Mouse (Mus musculus) testis, postnatal 14 days (tissue): ENCODE results near the gene Pbrm1.
A peak's percentile ranks its signal among the peaks of the same experiment; 100 is the strongest.

ENCODE experiments used
- DNase-seq: peaks from one replicate; pipeline ENCODE4 v3.0.0; 2021; ENCODE audit warnings: low spot score

Pbrm1 gene

DNA sequence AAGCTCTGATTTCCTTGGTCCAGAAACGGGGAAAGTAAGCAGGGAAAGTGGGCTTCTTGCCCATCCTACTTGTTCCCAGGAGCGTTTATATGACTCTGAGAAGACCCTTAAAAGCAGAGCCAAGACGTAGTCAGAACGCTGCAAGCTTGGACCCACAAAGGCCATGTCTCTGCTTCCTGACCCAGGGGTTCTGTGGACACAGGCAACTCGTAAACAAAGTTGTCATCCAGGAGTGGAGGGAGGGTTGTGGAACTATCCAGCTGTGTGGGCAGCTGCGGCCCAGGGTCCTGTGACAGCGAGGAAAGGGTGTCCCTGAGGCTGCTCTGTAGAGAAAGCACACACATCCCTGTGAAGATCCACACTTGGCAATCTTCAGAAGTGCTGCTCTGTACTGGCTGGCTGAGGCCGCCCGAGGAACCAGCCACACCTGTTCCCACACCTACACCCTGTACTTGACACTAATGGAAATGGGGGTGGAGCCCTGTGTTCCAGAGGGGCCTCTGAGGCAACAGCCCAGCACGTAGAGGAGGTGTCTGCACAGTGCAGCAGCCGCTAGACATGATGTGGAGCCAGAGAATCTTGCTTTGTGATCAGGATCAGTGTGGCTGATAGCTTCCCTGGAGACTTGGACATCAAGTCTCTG is 114.2 kb downstream of the Pbrm1 start:
- peak; percentile 6 for DNase-seq

DNA sequence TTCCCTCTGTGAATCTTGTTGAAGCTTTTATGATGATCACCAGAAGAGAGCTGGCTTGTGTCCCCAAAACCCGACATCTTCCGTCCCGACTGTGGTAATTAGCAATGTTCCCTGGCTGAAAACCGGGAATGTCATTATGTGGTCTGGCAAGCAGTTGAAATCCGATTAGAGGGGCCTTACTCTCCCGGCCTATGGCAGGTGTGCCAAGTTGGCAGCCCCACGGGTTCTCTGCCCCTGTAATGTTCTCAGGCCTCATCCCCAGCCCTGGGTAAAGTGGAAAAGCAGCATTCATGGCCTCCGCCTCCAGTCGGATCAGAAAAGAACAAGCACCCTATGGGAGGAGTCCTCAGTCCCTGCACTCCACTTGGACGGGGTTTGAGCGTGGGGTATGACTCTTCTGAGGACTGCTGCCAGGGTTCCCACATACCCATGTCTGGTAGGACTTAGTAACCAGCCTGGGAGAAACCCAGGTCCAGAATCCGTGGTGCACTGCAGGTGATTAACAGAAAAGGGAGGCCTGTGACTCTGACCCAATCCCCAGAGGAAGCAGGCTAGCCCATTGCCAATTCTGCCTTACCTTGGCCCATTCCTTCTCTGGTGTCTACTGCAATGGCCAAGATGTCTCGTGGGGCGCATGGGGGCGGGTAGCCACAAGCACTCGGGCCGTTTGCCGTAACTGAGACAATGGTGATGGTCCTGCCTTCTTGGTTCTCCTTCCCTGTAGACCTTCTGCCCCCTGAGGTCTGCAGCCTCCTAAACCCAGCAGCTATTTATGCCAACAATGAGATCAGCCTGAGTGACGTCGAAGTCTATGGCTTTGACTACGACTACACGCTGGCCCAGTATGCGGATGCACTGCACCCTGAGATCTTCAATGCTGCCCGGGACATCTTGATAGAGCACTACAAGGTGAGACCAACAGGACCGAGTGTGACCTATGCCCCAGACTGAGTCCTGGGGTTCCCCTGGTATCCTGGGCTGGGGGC is 115.4 kb downstream of the Pbrm1 start:
- no peak for DNase-seq

DNA sequence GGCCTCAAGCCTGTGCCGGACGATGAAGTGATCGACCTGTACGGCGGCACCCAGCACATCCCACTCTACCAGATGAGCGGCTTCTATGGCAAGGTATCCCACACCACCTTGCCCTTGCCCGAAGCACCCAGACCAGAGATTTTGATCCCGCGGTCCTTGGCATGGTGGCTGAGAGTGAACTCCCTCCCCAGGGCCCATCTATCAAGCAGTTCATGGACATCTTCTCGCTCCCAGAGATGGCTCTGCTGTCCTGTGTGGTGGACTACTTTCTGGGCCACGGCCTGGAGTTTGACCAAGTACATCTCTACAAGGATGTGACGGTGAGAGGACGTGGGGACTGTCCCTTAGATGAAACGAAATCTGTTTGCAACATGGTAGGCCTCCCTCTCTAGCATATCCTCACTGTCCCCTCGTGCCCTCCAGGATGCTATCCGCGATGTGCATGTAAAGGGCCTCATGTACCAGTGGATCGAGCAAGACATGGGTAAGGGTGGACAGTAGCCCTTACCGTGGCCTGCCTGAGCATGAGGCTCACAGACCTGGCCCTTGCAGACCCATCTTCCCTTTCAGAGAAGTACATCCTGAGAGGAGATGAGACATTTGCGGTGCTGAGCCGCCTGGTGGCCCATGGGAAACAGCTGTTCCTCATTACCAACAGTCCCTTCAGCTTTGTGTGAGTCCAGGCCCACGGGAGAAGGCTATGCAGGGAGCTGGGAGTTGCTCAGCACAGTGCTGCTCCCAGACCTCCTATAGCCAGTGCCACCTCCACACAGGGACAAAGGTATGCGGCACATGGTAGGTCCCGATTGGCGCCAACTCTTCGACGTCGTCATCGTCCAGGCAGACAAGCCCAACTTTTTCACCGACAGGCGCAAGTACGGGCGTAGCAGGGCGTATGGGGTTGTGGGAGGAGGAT is 116.8 kb downstream of the Pbrm1 start:
- DNase-seq = no peak

DNA sequence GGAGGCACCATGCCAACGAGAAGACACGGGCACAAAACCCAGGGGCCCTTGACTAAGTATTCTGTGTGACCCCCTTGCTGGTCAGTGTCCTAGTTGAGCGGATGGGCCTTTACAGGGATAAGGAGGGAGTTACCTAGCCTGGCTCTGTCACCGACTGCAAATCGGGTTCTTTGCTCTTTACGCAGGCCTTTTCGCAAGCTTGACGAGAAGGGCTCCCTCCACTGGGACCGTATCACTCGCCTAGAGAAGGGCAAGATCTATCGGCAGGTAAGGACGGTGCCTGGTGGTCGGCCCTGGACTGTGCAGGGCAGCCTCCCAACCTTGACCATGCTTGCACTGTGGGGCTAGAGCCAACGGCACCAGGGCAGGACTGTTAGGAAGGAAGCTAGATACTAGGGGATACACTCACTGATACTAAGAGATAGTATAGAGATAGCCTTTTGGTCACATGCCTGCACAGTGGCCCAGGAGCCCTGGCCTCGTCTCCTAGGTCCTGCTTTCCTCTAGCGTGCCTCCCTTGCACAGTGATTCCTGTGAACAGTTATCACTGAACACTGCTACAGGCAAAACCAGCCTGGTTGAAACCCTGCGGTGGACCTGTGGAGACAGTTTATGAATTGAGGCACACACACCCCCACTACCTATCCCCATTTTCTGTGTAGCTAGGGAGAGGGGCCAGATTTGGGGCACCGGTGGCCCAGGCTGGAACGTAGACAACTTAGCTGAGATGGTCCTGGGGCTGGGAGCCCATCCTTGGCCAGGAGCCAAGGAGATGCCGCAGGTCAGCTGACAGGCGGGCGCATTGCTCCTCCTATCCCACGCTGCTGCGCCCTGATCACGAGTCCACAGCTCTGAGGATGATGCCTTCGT is 117.7 kb downstream of the Pbrm1 start:
- no peak for DNase-seq

DNA sequence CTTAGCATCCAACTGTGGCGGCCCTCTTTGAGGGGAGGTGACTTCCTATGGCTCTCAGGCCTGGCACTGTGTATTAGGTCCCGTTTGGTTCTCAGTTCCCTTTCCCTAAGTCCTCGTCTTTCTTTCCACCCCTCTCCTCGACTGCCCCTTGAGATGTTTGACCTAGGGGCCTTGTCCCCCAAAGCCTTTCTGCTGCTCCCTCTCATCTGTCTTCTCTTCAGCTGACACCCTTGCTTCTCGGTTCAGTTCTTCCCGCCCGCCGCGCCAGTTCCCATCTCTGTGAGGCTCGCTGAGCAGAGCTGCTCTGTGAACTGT is 118.3 kb downstream of the Pbrm1 start:
- DNase-seq = no peak

DNA sequence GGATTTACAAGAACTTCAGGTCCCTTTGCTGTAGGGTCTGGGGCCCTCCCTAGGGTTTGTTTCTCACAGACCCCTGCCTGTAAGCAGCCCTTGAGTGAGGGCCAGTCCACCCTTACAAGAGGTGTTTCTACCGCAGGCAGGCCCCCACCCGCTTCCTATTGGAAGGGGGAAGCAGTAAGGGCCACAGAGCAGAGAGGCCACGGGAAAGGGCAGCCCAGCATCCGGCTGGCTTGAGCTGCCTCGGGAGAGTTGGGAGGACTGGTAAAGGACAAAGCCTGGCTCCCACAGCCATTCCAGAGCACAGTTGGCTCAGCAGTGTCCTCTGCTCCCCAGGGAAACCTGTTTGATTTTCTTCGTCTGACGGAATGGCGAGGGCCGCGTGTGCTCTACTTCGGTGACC is 118.9 kb downstream of the Pbrm1 start:
- no peak for DNase-seq

DNA sequence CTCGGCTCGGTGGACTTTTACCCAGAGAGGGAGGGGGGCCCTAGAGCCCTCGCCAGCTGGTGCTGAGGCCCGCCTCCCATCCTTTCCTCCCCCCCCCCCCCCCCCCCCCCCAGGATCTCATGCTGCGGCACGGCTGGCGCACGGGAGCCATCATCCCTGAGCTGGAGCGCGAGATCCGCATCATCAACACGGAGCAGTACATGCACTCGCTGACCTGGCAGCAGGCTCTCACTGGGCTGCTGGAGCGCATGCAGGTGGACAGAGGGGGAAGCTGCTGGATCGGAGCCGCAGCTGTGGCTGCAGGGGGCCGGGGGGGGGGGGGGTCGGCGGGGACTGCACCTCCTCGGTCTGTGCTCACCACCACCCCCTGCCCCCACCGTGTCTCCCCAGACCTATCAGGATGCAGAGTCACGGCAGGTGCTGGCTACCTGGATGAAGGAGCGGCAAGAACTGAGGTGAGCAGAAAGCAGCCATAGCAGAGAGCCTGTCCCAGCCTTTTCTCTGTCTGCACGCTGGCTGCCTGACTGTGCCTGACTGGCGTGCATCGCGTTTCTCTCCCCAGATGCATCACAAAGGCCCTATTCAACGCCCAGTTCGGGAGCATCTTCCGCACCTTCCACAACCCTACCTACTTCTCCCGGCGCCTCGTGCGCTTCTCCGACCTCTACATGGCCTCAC is 119.4 kb downstream of the Pbrm1 start:
- DNase-seq = no peak

DNA sequence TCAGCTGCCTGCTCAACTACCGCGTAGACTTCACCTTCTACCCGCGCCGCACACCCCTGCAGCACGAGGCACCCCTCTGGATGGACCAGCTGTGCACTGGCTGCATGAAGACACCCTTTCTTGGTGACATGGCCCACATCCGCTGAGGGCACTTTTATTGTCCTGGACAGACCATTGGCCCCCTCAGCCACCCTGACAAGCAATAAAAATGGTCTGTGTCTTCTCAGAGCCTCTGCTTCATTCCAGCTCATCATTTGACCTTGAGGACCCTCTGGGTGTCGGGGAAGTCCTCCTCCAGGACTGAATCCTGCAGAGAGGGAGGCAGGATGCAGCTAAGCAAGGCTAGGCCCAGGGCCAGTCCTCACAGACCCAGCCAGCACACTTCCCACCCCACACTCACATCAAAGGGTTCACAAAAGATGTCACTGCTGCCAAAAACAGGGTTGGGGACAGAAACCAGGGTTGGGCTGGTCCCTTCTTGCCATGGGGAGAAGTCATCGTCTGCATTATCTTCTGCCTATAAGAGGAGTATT is 120.0 kb downstream of the Pbrm1 start:
- no peak for DNase-seq

DNA sequence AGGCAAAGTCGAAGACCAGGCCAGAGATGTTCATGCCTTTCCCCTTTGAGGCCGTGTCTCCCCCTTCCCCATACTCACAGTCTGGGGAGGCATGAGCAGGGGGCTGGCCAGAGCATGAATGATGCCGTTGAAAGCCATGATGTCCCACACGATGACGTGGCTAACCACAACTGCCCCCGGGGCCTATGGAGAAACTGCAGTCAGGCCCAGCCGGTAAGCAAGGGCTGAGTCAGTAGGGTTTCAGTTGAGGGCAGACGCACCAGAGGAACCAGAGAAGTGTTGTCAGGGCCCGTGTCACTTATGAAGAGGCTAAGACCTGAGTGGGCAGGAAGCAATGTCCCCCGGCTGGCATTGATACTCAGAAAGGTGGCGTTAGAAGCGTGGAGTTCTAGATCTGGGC is 120.7 kb downstream of the Pbrm1 start:
- no peak for DNase-seq

DNA sequence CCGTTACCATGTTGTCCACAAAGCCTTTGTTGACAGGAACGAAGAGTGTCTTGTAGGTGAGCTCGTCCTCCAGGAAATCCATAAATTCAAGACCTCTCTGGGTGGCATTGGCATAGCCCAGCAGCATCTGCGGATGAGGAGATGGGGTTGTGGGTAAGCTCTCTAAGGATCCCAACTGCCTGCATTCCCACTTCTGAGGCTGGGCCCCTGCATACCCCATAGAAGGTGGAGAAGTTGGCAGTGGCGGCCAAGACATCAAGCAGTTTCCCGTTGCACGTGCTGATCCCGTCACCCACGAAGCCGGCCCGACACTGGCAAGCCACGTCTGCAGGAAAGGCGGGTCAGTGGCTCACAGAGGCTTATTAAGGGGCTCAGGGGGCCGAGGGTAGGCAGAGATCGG is 121.2 kb downstream of the Pbrm1 start:
- DNase-seq = no peak

DNA sequence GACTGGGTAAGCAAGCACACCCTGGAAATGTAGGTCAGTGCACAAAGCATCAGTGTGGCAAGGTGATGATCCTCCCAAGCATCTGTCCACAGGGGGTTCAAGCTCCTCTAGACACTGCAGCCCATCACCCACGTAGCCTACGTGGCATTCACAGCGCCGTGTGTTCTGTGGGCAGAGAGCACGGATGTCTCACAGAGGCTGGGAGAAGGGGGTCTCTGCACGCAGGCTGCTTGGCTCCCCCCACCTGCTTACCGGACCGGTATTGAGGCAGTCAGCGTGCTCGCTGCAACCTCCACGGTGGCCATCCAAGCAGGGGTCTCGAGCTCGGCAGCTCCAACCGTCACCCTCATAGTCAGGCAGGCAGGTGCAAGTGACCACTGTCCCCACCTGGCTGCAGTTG is 122.1 kb downstream of the Pbrm1 start:
- DNase-seq = no peak

DNA sequence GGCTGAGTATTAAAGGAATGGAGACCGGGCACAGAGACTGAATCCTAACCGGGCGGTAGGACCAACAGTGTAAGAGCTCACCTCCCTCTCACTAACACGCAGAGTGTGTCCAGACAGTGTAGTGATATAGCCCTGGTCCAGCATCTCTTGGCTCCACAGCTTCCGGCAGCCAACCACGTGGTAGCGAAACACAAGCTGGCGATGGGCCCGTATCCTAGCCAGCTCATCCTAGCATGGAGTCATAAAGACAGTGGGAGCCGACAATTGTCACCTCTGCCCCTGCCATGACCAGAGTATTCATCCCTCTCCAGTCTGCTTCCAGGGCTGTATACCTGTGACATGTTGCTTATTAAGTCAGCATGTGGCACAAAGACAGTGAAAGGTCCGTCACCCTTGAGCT is 126.8 kb downstream of the Pbrm1 start:
- no peak for DNase-seq

DNA sequence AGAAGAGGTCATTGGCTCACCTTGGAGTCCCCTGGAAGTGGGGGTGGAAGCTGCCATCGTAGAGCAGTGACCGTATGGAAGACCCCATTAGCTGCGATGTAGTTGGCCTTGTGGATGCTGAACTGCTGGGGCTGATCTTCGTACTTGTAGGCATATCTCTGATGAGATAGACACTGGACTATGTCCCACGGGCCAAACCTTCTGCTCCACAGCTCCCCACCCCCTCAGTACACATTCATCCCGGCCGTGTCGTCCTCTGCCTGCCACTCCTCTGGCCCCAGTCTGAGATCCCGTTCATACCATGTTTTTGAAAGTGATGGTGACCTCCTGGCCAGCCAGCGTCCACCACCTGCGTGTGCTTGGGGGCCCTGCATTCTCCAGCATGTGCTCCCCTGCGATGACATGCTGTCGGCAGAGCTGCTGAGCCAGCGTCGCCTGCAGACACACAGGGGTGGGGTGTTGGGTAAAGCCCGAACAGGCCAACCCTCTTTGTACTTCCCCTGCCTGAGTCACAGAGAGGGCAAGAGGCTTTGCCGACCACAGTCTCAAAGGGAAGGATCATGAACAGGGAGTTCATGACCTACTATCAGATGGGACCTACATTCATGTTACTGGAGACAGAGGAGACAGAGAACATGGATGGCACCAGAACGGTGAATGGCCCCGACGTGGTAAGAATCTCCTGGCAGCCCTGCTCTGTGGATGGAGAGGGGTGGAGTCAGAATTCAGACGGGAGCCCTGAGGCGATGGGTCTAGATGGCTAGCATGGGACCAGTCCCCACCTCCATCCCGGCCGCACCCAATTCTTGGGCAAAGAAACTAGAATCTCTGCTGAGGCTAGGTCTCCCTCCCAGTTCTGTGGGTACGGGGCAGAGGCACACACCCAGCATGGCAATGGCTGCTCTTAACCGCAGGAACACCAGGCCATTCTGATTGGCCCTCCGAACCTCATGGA is 141.5 kb downstream of the Pbrm1 start:
- no peak for DNase-seq

DNA sequence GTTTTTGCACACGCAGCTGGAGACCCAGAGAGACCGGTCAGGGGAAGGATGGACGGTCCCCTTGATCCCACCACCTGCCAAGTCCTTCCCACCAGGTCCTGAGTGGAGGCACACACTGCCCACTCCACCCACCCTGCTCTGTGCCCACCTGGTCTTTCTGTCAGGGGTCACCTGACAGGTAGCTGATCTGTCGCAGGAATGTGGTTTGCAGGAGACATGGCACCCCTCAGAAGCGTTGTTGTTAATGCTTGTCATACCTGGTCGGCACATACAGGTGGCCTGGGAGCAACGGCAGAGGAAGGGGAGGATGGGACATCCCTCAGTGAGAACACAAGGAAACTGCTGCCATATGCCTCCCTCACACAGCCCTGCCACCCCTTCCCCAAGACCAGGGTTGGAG is 142.3 kb downstream of the Pbrm1 start:
- DNase-seq = no peak

DNA sequence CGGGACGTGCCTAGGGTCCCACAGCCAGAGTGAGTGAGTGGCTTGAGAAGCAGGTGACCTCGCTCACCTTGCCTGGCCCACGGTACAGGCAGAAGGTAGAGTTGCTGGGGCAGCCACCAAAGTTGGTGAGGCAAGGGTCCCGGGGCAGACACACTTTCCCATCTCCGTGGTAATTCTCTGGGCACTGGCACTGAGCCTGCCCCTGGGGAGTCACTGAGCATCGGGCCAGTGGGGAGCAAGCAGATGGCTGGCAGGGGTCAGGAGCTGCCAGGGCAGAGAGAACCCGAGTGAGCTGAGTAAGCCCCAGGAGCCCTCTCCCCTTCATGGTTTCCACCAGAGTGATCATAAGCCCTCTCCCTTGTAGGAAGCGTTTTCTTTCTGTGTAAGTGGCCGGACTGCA is 142.7 kb downstream of the Pbrm1 start:
- DNase-seq = no peak

DNA sequence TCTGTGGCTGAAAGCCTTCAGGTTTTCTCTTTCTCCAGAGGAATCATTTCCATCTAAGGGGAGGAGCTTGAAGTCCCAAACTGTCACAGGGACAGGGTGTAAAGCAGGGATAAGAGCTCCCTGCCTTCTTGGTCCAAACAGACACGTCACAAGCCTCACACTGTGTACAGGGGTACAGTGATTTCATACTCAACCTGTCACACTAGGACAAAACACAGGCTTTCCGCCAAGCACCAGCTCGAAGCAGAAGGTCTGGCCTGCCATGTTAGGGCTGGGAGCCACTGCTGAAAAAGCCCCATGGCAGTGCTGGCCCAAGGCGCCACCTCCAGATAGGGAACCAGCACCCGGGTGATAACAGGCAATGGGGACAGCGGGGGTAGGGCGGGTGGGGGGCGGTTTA is 145.1 kb downstream of the Pbrm1 start:
- DNase-seq = no peak

DNA sequence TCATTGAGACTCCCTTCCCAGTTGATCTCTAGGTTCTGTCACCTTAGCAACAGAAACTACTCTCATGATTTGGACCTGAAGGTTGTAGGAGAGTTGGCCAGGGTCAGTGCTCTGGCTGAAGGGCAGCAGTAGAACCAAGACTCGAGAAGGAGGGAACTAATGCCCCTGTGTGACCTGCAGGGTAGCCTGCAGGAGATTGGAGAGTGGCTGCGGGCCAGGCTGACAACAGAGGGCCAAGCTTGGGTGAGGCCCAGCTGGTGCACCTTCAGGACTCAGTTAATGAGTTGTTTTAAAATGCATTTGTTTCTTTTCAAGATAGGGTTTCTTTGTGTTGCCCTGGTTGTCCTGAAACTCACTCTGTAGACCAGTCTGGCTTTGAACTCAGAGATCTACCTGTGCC is 146.1 kb downstream of the Pbrm1 start:
- no peak for DNase-seq

DNA sequence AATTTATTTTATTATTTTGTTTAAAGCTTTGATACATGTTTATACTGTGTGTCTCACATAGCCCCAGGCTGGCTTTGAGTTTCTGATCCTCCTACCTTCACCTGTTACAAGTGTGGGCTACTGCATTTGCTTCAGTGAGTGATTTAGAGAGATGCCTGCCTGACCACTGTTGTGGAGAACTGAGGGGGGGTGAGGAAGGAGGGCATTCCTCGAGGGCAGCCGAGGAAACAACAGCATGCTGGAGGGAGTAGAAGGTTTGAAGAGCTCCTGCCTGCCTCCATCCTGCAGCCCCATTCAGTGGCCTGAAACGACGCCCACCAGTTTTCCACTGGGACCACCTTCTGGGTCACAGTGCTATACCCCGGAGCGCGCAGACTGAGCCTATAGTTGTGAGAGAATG is 146.5 kb downstream of the Pbrm1 start:
- no peak for DNase-seq

DNA sequence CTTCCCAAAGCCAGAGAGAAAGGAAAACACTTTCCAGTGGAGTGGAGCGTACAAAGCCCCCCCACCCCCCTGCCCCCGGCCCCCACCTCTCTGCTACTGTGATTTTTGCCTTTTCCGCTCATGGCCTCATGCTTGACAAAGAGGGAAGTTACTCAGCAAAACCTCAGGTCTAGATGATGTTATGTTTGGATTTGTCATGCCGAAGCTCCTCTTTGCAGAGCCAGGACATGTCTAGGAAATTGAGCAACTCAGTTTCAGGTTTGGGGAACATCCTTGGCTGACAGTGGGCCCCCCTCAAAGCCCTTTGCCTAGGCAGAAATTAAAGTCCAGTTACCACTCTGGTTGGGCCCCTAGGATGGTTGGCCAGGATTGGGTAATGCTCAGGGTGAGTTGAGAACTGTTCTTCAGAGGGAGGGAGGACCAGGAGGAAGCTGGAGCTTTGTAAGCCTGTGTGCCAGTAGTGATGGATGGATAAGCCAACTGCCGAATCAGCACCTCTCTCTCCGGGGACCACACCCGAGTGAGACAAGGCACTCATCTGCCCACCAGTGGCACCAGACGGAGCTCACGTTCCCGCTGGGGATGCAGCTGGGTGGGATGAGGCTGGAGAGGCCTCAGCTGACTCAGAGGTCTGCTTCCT is 147.2 kb downstream of the Pbrm1 start:
- no peak for DNase-seq
